Mouse (Mus musculus): Measurements from ENCODE around the gene Zfp641.

Zfp641 gene

GRCm38 (mm10) chr15:98295628-98296551, at the start of gene Zfp641:
Gene Zfp641 (minus strand): TSS chr15:98296161.
- no peak for DNase-seq (ENCODE audit: low read depth in 2 of 2, low spot score in 2 of 2)

- no peak for DNase-seq (ENCODE audit: low read depth in 2 of 2, low spot score in 2 of 2)
These were observed 44.9 kb upstream of the Zfp641 start, which contains the start of gene Olfr284 for GRCm38 (mm10) chr15:98340887-98341286. Gene Olfr284 (minus strand): TSS chr15:98340987.

- DNase-seq (ENCODE audit: low read depth in 2 of 2, low spot score in 2 of 2): no peak
These were observed 21.3 kb upstream of the Zfp641 start, which contains the start of gene Olfr285 for GRCm38 (mm10) chr15:98317177-98317724. Gene Olfr285 (minus strand): TSS chr15:98317353.

- DNase-seq (ENCODE audit: low read depth in 2 of 2, low spot score in 2 of 2): no peak
These were observed 19.7 kb upstream of the Zfp641 start for GRCm38 (mm10) chr15:98315703-98316102.

- DNase-seq (ENCODE audit: low read depth in 2 of 2, low spot score in 2 of 2): no peak
These were observed 2.3 kb downstream of the Zfp641 start for GRCm38 (mm10) chr15:98293651-98294050.

- no peak for DNase-seq (ENCODE audit: low read depth in 2 of 2, low spot score in 2 of 2)
These were observed 7.4 kb downstream of the Zfp641 start for GRCm38 (mm10) chr15:98288566-98288965.

- DNase-seq (ENCODE audit: low read depth in 2 of 2, low spot score in 2 of 2): no peak
These were observed 9.5 kb downstream of the Zfp641 start for GRCm38 (mm10) chr15:98286418-98286817.

GRCm38 (mm10) chr15:98257776-98258175, 38.2 kb downstream of the Zfp641 start:
- no peak for DNase-seq (ENCODE audit: low read depth in 2 of 2, low spot score in 2 of 2)

GRCm38 (mm10) chr15:98257193-98257592, 38.8 kb downstream of the Zfp641 start, which contains the start of gene H1fnt:
Gene H1fnt (minus strand): TSS chr15:98257293.
- DNase-seq (ENCODE audit: low read depth in 2 of 2, low spot score in 2 of 2): no peak

- DNase-seq (ENCODE audit: low read depth in 2 of 2, low spot score in 2 of 2): no peak
These were observed 39.7 kb downstream of the Zfp641 start for GRCm38 (mm10) chr15:98256271-98256670.

Measured in CD8-positive naive resting alpha-beta T cell, adult 2 months (primary cell).